Mouse (Mus musculus): ENCODE results near the gene Rapgef1.

The Rapgef1 gene

GRCm38 (mm10) chr2:29619484-29620300, at the start of gene Rapgef1:
Gene Rapgef1, plus strand, starts transcription at chr2:29619720.
- peak; percentile 91 for DNase-seq (ENCODE audit: low read depth, low spot score)

GRCm38 (mm10) chr2:29571921-29572700, 47.4 kb upstream of the Rapgef1 start:
- DNase-seq (ENCODE audit: low read depth, low spot score) = no peak

- DNase-seq (ENCODE audit: low read depth, low spot score) = no peak
Measured at GRCm38 (mm10) chr2:29572811-29573427, 46.6 kb upstream of the Rapgef1 start.

GRCm38 (mm10) chr2:29573591-29573990, 45.9 kb upstream of the Rapgef1 start:
- peak; percentile 47 for DNase-seq (ENCODE audit: low read depth, low spot score)

- DNase-seq (ENCODE audit: low read depth, low spot score) = no peak
Measured at GRCm38 (mm10) chr2:29574187-29574586, 45.3 kb upstream of the Rapgef1 start.

- peak; percentile 69 for DNase-seq (ENCODE audit: low read depth, low spot score)
Measured at GRCm38 (mm10) chr2:29582415-29582814, 37.1 kb upstream of the Rapgef1 start.

- DNase-seq (ENCODE audit: low read depth, low spot score) = no peak
Measured at GRCm38 (mm10) chr2:29586017-29586702, 33.4 kb upstream of the Rapgef1 start.

- no peak for DNase-seq (ENCODE audit: low read depth, low spot score)
Measured at GRCm38 (mm10) chr2:29588006-29588405, 31.5 kb upstream of the Rapgef1 start.

GRCm38 (mm10) chr2:29589266-29589665, 30.3 kb upstream of the Rapgef1 start:
- DNase-seq (ENCODE audit: low read depth, low spot score) = no peak

GRCm38 (mm10) chr2:29591626-29592025, 27.9 kb upstream of the Rapgef1 start:
- no peak for DNase-seq (ENCODE audit: low read depth, low spot score)

- DNase-seq (ENCODE audit: low read depth, low spot score) = no peak
Measured at GRCm38 (mm10) chr2:29592537-29592936, 27.0 kb upstream of the Rapgef1 start.

GRCm38 (mm10) chr2:29603930-29604329, 15.6 kb upstream of the Rapgef1 start:
- DNase-seq (ENCODE audit: low read depth, low spot score) = peak; percentile 53

GRCm38 (mm10) chr2:29605591-29605990, 13.9 kb upstream of the Rapgef1 start:
- no peak for DNase-seq (ENCODE audit: low read depth, low spot score)

GRCm38 (mm10) chr2:29606460-29606859, 13.1 kb upstream of the Rapgef1 start:
- DNase-seq (ENCODE audit: low read depth, low spot score) = no peak

- no peak for DNase-seq (ENCODE audit: low read depth, low spot score)
Measured at GRCm38 (mm10) chr2:29617341-29617740, 2.2 kb upstream of the Rapgef1 start.

- no peak for DNase-seq (ENCODE audit: low read depth, low spot score)
Measured at GRCm38 (mm10) chr2:29618926-29619483, 515 bp upstream of the Rapgef1 start.

- peak; percentile 30 for DNase-seq (ENCODE audit: low read depth, low spot score)
Measured at GRCm38 (mm10) chr2:29620301-29620827, 844 bp downstream of the Rapgef1 start.

- DNase-seq (ENCODE audit: low read depth, low spot score) = peak; percentile 16
Measured at GRCm38 (mm10) chr2:29621163-29621562, 1.6 kb downstream of the Rapgef1 start.

GRCm38 (mm10) chr2:29621636-29622035, 2.1 kb downstream of the Rapgef1 start:
- DNase-seq (ENCODE audit: low read depth, low spot score) = no peak

GRCm38 (mm10) chr2:29622126-29623005, 2.8 kb downstream of the Rapgef1 start:
- DNase-seq (ENCODE audit: low read depth, low spot score) = peak; percentile 77
